Mouse (Mus musculus) activated CD4-positive, CD25-positive, alpha-beta regulatory T cell, adult 4 months (primary cell): ENCODE data around the gene Hcfc1. TPM values are rescaled to one million over a fixed set of nuclear protein-coding genes. Genes with fewer than 3 reads are reported as not detected.

Experiments used
- ATAC-seq: one replicate; pipeline ENCODE4 v1.8.0; 2017
- polyA plus RNA-seq, 2 experiments: library from polyadenylated mRNA; unstranded; fragments of 100-300 nt; shearing (Covaris generic); gene quantifications; one replicate each; pipeline ENCODE4 v1.2.1; 2017

Gene Hcfc1
- polyA plus RNA-seq, 2 experiments from 2014 or later, result 26.8 to 36.6 TPM

DNA sequence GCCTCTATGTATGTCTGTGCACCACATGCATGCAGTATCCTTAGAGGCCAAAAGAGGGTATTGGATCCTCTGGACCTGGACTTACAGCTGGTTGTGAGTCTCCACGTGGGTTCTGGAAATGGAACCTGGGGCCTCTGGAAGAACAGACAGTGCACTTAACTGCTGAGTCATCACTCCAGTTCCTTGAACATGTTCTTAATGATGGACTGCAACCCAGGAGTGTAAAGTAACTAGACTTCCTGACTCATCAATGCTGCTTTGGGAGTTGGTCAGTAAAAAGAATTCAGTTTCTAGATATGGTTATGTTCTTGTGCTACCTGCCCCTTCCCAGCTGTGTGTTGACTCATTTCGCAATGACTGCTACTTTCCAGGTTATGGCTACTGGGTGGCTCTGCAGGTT, 34.3 kb downstream of the Hcfc1 start:
- no peak for ATAC-seq

- ATAC-seq, result peak; percentile 52
Observed at GRCm38 (mm10) chrX:73930402-73931062, 35.6 kb downstream of the Hcfc1 start, which contains the start of gene Renbp. Gene Renbp, minus strand, starts transcription at chrX:73930850.

GRCm38 (mm10) chrX:73922550-73922882, 43.6 kb downstream of the Hcfc1 start:
- ATAC-seq, result no peak

- ATAC-seq, result peak; percentile 96
Observed at GRCm38 (mm10) chrX:73921823-73922549, 44.2 kb downstream of the Hcfc1 start, which contains the start of the genes Arhgap4 and Naa10. Gene Arhgap4, minus strand, starts transcription at chrX:73921870. Gene Naa10, minus strand, starts transcription at chrX:73921944.

DNA sequence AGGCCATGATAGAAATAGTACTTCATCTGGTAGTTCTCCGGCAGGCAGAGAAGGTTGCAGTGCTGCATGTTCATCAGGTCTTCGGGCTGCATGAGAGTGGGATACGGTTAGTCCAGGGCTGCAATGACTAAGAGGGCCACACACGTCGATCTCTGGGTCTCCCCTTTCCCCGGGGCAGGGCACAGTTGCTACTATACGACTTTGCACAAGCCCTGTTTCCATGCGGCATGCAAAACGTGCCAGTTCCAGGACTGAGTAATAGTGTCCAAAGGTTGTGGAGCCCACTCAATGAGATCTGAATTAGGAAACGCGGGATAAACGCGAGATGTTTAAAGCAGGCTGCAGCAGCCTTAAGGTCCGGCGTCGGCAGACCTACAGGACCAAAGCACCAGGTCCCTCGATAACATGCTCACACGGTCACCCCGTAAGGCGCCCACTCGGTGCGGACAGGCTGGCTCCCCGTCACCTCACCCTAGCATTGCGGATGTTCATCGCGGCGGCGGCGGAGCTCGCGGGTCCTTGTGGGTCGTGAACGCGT, 44.8 kb downstream of the Hcfc1 start:
- ATAC-seq, result peak; percentile 11

DNA sequence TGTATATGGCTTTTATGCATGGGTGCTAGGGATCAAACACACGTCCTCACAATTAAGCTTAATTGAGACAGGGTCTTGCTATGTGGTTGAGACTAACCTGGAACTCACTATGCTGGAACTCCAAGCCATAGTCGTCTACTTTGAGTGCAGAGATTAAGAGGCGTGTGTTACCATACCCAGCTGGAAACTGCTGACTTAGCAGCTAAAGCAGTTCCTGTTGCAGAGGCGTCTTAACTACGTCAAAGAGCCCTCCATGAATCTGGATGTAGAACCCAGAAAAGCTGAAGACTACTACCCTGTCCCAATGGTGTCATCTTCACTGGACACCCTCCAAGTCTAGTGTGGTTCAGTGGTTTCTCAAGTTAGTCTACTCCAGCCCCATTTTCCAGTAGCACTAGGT, 47.5 kb downstream of the Hcfc1 start:
- no peak for ATAC-seq

DNA sequence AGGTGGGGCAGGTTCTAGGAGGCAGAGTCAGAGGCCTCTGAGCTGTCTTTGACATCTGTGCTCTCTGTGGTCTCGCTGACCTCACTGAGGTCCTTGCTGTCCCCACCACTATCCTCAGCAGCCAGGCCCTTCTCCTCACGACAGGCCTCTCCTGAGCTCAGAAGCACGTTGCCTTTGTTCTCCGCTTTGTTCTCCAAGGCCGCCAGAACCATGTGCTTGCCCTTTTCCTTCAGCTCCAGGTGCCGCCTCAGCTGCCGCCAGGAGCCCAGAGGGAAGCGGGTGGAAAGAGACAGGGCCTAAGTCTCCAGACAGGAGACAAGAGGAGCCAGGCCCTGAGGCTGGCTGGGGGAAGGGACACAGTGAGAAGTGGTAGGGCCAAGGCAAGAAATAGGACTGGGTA, 49.2 kb downstream of the Hcfc1 start:
- no peak for ATAC-seq

- ATAC-seq, result peak; percentile 81
Observed at GRCm38 (mm10) chrX:73914827-73915703, 51.1 kb downstream of the Hcfc1 start.

DNA sequence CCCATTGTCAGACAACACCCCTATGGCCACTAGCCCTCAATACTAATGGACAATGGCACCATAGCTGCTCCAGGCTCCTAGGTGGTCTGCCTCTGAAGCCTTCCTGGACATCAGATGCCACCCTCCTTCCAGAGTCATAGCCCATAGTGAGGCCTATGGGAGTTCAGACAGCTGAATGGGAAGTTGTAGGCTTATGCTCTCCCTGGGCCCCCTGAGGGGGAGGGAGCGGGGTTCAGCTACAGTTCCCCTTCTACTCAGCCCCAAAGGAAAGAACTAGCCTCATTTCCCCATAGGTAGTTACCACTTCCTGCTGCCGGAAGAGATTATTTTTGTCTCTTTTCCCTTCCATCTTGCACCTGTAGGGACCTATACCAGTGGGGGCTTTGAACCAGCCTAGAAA, 54.6 kb downstream of the Hcfc1 start:
- ATAC-seq, result peak; percentile 44

- ATAC-seq, result peak; percentile 6
Observed at GRCm38 (mm10) chrX:73911156-73911555, 55.0 kb downstream of the Hcfc1 start.

- ATAC-seq, result no peak
Observed at GRCm38 (mm10) chrX:73910451-73910850, 55.7 kb downstream of the Hcfc1 start.

- ATAC-seq, result no peak
Observed at GRCm38 (mm10) chrX:73910049-73910448, 56.1 kb downstream of the Hcfc1 start.

DNA sequence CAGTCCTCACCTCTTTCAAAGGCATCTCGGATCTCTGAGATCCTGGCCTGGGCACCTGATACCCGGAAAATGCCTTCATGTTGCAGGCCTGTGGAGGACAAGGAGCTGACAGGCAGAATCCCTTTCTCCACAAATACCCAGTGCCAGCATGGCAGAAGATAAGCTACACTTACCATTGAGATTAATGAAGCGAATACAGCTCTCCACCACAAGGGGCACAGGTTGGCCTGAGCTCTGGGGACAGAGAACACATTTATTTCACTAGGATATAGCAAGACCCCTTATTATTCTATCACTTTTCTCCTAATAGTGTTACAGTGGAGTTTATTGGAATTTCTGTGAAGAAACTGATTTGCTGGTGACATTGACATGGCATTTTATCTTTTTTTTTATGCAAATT, 68.2 kb downstream of the Hcfc1 start:
- no peak for ATAC-seq

GRCm38 (mm10) chrX:73895719-73896118, 70.4 kb downstream of the Hcfc1 start, which contains the start of gene L1cam:
Gene L1cam, minus strand, starts transcription at chrX:73896105.
- ATAC-seq, result no peak

DNA sequence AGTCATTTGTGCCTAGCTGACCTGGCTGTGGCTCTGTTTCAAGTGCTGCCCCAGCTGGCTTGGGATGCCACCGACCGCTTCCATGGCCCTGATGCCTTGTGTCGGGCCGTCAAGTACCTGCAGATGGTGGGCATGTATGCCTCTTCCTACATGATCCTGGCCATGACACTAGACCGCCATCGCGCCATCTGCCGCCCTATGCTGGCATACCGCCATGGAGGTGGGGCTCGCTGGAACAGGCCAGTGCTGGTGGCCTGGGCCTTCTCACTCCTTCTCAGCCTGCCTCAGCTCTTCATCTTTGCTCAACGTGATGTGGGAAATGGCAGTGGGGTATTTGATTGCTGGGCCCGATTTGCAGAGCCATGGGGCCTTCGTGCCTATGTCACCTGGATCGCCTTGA, 73.3 kb downstream of the Hcfc1 start:
- ATAC-seq, result no peak

Other genes with a start within 250 kb of the Hcfc1 start
- 10 to 100 TPM; 22.3 to 34.1 TPM for gene Abcd1, start 249.8 kb downstream of the Hcfc1 start, polyA plus RNA-seq
- not detected for gene Plxnb3, start 209.3 kb downstream of the Hcfc1 start, polyA plus RNA-seq
- 1 to 10 TPM in 1 of 2 experiments, not detected in 1; 1.7 TPM for gene Srpk3, start 192.0 kb downstream of the Hcfc1 start, polyA plus RNA-seq
- 100 to 1,000 TPM; 167 to 173 TPM for gene Idh3g, start 179.5 kb downstream of the Hcfc1 start, polyA plus RNA-seq
- 100 to 1,000 TPM; 233 to 244 TPM for gene Ssr4, start 179.3 kb downstream of the Hcfc1 start, polyA plus RNA-seq
- under 1 TPM; 0.11 to 0.13 TPM for gene Pdzd4, start 141.4 kb downstream of the Hcfc1 start, polyA plus RNA-seq
- gene Avpr2, start 74.3 kb downstream of the Hcfc1 start, polyA plus RNA-seq, result 1 to 10 TPM; 1.8 to 2.7 TPM
- 1 to 10 TPM; 8.8 to 9.8 TPM for gene L1cam, start 70.3 kb downstream of the Hcfc1 start, polyA plus RNA-seq
- gene Arhgap4, start 44.5 kb downstream of the Hcfc1 start, polyA plus RNA-seq, result 100 to 1,000 TPM; 116 to 144 TPM
- 100 to 1,000 TPM; 185 to 192 TPM for gene Naa10, start 44.4 kb downstream of the Hcfc1 start, polyA plus RNA-seq
- 1 to 10 TPM; 5.2 to 5.8 TPM for gene Renbp, start 35.5 kb downstream of the Hcfc1 start, polyA plus RNA-seq
- gene Irak1, start 57.6 kb upstream of the Hcfc1 start, polyA plus RNA-seq, result 10 to 100 TPM; 22.5 to 26.5 TPM
- not detected for gene Opn1mw, start 161.1 kb upstream of the Hcfc1 start, polyA plus RNA-seq
- gene Mecp2, start 169.0 kb upstream of the Hcfc1 start, polyA plus RNA-seq, result 10 to 100 TPM; 16.3 to 18.2 TPM
- gene Tex28, start 201.5 kb upstream of the Hcfc1 start, polyA plus RNA-seq, result not detected
- gene Tktl1, start 210.9 kb upstream of the Hcfc1 start, polyA plus RNA-seq, result 1 to 10 TPM; 2.6 to 4.5 TPM